Mouse (Mus musculus): Measurements from ENCODE around the gene Ccdc177.

The Ccdc177 gene

DNA sequence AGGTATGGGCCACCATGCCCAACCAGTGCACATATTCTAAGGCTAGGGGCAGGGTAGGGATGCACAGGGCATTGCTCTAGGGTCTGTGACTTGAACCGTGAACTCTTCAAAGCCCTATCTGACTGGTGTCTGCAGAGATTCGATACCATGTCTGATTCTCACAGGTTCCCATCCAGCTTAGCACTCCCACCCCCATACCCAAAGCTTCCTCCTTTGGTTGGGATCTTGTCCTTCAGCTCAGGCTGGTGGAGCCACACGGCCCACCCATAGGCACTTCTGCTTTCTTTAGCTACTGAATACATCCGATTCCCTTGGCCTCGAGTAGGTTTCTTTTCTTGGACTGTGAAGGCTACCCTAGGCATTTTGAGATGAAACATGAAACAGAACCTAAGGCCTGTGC lies 24.5 kb upstream of the Ccdc177 start:
- no peak for DNase-seq (ENCODE audit: low spot score in 2 of 2)

GRCm38 (mm10) chr12:80783889-80784288 lies 23.4 kb upstream of the Ccdc177 start:
- no peak for DNase-seq (ENCODE audit: low spot score in 2 of 2)

DNA sequence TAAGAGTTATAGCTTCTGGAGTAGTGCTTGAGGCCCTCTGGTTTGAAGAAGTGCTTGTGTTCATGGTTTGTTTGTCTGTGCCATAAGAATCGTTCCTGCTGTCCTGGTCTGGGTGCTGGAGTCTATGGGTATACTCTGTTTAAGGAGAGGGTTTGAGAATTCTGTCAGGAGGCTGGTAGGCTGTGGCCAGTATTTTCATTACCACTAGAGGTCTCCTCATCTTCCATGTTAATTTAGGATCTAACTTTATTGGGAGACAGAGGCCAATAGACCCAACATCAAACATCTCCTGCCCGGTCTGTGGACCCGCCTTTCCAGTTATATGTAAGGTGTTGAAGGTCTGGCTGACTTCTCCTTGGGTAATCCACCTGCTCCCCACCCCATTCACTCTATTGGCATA lies 22.4 kb upstream of the Ccdc177 start:
- no peak for DNase-seq (ENCODE audit: low spot score in 2 of 2)

- DNase-seq (ENCODE audit: low spot score in 2 of 2) = no peak
Observed at GRCm38 (mm10) chr12:80782190-80782589, 21.7 kb upstream of the Ccdc177 start.

DNA sequence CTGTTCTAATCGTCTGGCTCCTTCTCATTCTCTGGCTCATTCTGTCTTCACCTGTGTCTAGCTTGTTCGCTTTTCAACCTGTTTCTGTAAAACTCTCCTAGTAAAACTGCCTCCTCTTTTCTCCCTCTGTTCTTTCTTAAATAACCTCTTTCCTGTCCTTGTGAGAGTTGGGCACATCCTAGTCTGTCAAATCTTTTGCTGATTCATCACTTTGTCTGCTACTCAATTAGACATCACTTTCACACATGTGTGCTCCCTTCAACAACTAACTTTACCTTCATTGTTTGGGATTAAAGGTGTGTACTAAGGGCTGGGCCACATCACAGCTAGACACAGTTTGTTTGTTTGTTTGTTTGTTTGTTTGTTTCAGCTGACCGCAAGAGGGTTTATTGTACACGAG lies 19.3 kb upstream of the Ccdc177 start:
- DNase-seq (ENCODE audit: low spot score in 2 of 2) = no peak

- peak; percentile 60 to 84 for DNase-seq (ENCODE audit: low spot score in 2 of 2)
Observed at GRCm38 (mm10) chr12:80778188-80778936, 17.9 kb upstream of the Ccdc177 start.

- DNase-seq (ENCODE audit: low spot score in 2 of 2) = no peak
Observed at GRCm38 (mm10) chr12:80776046-80776634, 15.7 kb upstream of the Ccdc177 start.

DNA sequence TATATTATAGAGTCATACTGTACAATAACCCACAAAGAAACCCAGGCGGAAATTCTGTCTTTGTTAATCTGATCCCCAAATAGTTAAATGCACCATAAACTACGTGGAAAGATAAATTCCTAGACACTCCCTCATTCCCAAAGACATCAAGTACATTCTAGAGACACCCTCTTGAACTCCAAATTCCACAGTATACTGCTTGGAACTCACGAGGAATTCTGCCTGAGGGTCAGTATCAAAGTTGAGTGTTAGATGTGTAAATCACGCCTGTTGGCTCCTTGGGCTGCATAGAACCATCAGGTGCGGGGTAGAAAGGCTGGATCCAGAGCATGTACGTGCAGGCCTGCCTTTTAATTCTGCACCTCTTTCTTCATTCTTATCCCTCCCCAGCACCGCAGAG lies 14.3 kb upstream of the Ccdc177 start:
- DNase-seq (ENCODE audit: low spot score in 2 of 2) = no peak

DNA sequence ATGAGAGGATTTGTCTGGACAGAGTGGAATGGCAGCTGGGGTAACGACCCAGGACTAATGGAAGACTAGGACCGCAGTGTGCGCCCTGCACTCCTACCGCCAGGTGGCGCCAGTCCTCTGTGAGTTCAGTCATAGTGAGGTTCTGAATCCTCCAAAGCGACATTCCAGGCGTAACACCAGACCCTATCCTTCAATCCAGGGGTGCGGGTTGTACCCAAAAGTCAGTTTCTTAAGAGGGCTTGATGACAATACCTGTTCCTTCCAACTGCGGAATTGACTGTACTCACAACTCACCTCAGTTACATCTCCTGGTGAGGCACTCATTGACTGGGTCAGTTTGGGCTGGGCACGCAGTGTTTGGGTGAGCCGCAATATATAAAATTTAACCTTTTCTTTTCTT lies 9.2 kb upstream of the Ccdc177 start:
- peak; percentile 75 to 85 for DNase-seq (ENCODE audit: low spot score in 2 of 2)

GRCm38 (mm10) chr12:80764116-80764515 lies 3.6 kb upstream of the Ccdc177 start:
- DNase-seq (ENCODE audit: low spot score in 2 of 2) = no peak

DNA sequence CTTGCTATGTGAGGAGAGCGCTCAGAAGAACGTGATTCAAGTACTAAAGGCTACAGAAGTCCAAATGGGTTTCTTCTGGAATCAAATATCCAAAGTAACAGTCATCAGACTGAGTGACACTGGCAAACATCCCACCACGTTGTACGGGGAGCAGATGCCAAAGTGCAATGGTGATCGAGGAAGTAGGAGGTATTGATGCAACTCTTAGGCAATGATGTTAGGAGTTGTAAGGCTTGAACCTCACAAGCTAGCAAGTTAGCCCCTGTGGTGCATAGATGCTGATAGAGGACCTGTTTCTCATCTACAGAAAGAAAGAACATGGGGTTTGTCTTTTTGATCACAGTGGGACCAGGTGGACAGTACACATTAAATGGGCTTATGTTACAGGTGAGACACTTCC lies 2.5 kb upstream of the Ccdc177 start:
- no peak for DNase-seq (ENCODE audit: low spot score in 2 of 2)

DNA sequence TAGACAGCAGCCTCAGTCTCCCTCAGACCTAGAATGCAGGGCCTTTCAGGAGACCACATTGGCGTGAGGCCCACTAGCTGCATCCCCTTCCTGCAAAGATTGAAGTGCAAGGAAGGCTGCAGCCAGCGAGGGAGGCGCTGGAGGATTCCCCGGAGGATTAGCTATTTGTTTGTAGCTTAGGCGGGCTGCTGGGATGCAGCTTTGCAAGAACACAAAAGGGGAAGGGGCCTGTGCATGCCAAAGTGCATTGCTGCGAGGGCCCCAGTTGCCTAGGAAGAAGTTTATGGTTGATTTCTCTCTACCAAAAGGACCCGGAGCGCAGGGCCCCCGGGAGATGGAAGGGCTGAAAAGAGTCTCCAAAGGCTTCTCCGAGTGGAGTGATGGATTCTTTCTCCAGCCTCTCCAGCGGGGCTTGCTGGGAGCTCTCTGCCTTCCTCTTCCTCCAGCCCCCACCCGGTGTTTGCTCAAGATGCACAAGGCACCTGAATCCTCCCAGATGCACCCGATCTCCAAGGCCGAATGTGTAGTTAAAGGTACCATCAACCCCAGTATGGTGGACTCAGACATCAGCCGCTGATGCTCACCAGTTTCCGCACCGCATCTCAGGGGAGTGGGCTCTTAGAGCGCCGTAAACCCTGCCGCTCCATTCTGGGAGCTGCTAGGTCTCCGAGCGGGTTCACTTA lies 633 bp downstream of the Ccdc177 start:
- DNase-seq (ENCODE audit: low spot score in 2 of 2) = no peak

GRCm38 (mm10) chr12:80759387-80759712 lies 1.1 kb downstream of the Ccdc177 start:
- no peak for DNase-seq (ENCODE audit: low spot score in 2 of 2)

DNA sequence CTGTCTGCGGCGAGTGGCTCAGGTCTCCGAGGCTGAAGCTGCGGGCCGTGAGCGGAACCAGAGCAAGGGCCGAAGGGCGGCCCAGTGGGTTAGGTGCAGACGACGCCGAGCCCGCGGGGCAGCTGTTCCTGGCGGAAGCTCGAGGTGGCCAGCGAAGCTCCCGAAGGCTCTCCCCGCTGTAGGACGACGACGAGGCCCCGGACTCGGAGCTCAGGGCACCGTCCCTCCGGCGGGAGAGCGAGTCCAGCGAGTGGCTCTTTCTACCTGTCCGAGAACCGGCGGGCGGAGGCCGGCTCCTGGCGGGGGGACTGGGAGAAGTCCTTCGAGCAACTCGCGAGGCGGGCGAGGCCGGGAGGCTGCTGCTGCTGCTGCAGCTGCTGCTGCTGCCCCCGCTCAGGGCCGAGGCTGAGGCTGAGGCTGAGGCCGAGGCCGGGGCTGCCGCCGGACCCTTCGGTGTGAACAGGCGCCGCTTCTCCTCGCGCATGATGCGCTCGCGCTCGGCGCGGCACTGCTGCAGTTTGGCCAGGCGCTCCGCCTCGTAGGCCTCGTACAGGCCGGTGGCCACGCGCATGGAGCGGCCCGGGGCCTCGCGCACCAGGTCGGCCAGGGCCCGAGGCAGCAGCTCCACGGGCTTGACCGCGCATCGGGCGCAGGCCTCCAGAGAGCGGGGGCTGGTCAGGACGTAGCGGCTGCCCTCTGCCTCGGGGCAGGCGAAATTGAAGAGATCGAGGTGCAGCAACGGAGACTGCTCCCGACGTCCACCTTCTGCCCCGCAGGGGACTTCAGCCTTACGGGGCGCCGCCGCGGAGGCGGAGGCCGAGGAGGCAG lies 1.7 kb downstream of the Ccdc177 start:
- peak; percentile 29 to 37 for DNase-seq (ENCODE audit: low spot score in 2 of 2)

DNA sequence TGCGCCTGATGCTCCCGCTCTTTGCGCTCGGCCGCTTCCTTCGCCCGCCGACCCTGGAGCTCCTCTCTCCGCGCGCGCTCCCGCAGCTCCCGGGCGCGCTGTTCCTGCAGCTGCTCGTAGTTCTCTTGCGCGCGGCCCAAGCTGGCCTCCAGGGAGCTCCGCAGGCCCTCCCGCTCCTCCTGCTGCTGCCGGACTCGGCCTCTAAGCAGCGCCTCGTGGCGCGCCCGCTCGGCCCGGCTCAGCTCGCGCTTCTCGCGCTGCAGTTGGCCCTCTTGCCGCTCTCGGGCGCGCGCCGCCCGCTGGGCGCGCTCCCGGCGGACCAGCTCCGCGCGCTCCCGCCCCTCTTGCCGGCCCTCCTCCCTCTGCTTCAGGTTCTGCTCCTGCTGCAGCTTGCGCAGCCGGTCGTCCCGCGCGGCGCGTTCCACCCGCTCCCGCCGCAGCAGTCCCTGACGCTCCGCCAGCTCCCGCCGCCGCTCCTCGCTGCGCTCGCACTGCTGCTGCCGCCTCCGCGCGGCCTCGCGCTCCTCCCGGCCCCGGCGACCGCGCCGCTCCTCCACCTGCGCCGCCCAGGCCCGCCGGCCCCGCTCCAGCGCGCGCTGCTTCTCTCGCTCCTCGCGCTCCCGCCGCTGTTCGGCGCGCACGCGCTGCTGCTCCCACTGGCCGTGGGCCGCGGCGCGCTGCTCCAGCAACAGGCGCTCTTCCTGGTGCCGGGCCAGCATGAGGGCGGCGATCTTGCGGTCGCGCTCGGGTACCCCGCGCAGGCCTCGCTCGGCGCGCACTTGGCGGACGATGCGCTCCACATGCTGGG lies 2.5 kb downstream of the Ccdc177 start:
- peak; percentile 20 to 32 for DNase-seq (ENCODE audit: low spot score in 2 of 2)

- no peak for DNase-seq (ENCODE audit: low spot score in 2 of 2)
Observed at GRCm38 (mm10) chr12:80751556-80751955, 8.9 kb downstream of the Ccdc177 start.

DNA sequence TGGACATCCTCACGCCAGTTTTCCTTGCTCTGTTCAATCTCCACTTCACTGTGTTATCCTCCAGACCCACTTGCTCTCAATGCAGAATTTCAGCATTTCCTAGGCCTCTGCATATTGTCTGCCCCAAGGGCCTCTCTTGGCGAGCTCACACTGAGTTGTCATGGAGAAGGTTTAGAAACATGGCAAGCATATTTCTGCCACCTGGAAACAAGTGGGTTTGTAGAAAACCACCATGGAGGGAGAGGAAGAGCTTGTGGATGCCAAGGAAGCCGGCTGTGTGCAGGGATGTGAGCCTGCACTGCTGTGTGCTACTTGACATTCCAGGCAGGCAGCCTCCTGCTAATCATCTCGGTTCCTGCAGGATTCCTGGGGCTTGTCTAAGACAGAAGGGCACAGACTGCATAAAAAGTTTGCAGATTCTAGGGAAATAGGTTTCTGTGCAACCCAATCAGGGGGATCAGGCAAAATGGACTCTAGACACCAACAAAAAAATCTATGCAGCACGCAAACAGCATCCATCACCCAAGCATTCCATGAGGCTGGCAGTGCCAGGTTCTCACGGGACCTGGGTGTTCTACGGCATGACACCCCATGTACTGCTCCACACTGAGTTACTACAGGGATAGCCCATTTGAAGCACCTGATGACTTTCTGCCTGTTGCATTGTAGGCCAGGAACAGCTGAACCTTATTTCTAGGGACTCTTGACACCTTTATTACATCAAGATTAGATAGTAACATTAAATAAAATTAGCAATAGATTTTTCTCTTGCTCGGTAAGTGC lies 14.3 kb downstream of the Ccdc177 start:
- DNase-seq (ENCODE audit: low spot score in 2 of 2) = no peak

DNA sequence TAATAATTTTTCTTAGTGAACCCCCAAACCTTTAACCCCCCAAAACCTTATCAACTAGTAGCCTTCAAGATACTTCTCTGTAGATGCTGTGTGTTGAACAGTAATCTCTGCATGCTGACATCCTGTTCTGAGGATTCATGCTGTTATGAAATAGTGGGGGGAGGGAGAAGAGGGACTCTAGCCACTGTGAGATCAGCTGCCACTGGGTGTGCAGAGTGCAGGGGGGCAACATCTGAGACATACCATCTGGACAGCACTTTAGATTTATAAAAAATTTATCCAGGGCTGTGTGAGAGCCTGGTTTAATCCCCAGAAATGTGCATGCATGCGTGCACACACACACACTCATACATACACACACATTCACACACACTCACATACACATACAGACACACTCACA lies 15.9 kb downstream of the Ccdc177 start:
- DNase-seq (ENCODE audit: low spot score in 2 of 2) = no peak

DNA sequence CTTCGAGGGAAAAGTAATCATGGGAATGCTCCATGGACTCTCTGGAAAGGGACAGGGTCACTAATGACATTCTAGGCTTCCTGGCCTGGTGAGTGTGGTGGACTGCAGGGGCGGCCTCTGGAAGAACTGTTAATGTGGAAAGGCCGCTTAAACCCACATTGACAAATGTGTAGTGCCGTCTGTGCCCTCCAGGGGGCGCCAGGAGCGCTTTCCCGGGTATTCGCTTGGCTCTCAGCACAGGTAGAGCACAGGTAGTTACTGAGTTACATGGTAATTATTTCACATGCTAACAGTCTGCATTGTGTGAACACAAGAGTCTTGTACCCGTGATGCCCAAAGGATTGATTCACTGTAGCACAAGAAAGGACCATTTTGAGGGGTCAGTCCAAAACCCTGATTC lies 21.0 kb downstream of the Ccdc177 start:
- DNase-seq (ENCODE audit: low spot score in 2 of 2) = peak; percentile 22 to 66

- no peak for DNase-seq (ENCODE audit: low spot score in 2 of 2)
Observed at GRCm38 (mm10) chr12:80737283-80737600, 23.2 kb downstream of the Ccdc177 start.

Data from spleen, postnatal 10 days (tissue).